Mouse (Mus musculus) megakaryocyte, embryonic 14.5 days (primary cell): ENCODE data around the gene Ogn.

ENCODE experiments used
- FLI1 ChIP-seq: IDR thresholded peaks from 2 replicates; pipeline ENCODE4 v1.6.1; 2012; ENCODE audit warnings: low read length, inconsistent platforms, mixed read lengths
- GATA1 ChIP-seq: IDR thresholded peaks from 3 replicates; pipeline ENCODE4 v1.6.1; 2012; ENCODE audit warnings: mixed read lengths, low read length, inconsistent platforms, borderline replicate concordance

GRCm38 (mm10) chr13:49617021-49617420, 9.2 kb downstream of the Ogn start:
- TF ChIP-seq GATA1 (no peak), FLI1 (no peak)
